Mouse (Mus musculus) skeletal muscle tissue, adult 2 months (tissue): ENCODE measurements at regions not wholly inside any gene's neighbourhood (a gene's known extent, or its start where the extent isn't known, plus 50 kb on each side); places are given as distances from the start of the nearest gene placed in this dataset.
A peak's percentile ranks its signal among the peaks of the same experiment; 100 is the strongest.
"Not testable (repeated sequence)": the region's sequence is repeated elsewhere in the genome, so short reads cannot be mapped to it uniquely, and the experiment has no call there.

Source experiments
- DNase-seq: peaks from one replicate; pipeline ENCODE4 v3.0.0-alpha.2; 2012; ENCODE audit warnings: low read depth, low spot score

DNA sequence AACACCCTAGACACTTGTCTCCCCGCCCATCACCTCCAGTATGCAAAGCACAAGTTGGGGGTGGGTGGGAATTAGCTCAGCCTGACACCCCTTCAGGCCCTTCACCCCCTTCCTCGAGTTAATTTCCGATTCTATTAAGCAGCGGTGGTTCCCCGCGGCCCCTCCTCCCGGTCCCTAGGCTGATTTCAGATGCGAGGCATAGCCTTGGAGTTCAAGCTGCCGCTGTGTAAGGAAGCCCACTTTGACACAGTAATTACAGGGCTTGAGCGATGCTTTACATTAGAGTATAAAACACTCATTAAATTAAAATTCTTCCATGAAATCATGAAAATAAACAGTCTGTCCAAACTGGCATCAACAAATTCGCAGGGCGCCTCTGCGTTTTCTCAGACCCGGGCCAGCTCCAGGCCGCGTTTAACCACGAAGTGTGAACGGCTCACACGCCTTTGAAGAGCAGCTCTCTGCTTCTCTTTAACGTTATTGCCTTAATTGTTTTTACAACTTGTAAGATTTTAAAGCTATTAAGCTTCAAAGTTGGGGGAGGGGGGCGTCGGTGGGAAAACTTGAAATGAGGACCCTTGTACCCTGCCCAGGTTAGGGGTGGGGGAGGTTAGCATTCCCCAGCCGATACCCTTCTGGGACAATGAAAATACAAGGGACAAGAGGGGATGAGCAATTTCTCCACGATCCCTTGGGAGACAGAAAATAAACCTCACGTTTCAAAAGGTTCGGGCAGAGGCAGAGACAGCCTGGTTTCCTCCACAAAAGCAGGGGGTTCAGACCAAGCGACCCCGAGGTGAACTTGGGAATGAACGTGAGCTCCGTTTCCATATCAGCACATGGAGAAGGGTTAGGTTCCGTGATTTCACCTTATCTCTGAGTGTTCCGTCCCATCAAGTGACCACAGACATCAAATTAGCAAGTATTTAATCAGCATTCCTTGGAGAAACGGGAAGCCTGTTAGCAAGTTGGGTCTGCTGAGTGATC lies 114.4 kb downstream of the Dicer1 start:
- DNase-seq = no peak

GRCm38 (mm10) chr12:104636474-104636873 lies 115.3 kb downstream of the Dicer1 start:
- DNase-seq = no peak

GRCm38 (mm10) chr12:104634818-104635217 lies 116.9 kb downstream of the Dicer1 start:
- DNase-seq = no peak

DNA sequence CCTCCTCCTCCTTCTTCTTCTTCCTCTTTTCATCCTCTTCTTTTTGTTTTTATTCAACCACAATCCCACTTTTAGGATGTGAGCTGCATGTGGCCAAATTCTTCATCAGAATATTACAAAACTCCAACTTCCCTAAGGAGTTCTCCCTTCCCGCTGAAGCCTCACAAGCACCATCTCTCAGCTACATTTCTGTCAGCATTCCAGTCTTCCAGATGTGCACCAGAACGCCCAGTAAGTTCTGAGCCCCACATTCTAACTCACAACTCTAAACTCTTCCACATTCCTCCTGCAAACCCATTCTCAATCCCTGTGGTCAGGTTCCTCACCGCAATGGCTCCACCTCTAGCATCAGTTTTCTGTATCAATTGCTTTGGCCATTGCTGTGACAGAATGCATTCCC lies 121.2 kb downstream of the Dicer1 start:
- DNase-seq = no peak

GRCm38 (mm10) chr12:104629449-104629848 lies 122.3 kb downstream of the Dicer1 start:
- no peak for DNase-seq

DNA sequence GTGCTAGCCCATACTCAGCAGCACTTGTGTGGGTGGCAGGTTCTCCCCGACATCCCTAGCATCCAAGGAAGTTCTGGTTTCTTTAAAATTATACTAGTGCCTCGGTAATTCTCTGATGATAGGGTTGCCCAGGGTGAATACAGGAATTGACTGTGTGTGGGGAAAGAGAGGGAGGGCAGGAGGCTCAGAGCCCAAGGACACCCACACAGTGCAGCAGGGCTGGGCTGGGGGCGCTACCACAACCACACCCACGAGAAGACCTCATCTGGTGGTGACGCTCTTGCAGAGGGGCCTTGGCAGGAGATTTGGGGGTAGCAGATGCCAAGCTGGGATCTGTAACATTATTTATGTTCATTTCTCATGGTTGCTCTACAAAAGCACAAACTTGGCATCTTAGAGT lies 125.7 kb downstream of the Dicer1 start:
- no peak for DNase-seq

DNA sequence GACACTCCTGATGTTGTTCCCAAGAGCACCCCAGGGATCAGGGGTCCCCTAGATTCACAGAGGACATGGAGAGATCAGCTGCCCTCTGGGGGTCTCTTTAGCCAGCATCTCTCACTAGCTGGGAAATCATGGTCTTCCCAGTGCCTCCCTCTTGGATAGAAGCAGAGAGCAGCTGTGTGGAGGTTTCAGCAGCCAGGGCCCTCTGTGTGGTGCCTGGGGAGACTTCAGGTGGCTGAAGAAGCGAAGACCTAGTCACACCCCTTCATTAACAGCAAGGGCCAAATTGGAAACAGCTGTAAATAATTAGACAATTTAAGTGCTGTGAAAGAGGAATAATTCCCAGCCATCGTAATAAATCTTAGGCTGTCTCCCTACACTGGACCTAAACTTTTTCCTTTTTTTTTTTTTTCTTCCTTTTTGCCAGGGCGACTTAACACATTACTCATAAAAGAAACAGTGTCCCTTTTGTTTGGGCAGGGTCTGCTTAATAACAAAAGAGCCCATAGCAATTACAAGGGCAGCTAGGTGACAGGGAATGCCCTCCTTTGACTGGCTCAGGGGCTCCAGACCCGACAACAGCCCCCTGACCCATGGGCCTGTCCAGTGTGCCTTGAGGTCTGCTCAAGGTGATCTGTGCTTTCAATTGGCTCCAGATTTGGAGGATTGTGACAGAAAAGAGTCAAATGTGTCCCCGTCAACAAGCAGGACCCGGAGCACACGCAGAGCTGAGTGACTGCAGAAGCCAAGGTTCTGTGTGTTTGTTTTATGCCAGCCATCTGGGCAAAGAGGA lies 127.7 kb downstream of the Dicer1 start:
- no peak for DNase-seq

DNA sequence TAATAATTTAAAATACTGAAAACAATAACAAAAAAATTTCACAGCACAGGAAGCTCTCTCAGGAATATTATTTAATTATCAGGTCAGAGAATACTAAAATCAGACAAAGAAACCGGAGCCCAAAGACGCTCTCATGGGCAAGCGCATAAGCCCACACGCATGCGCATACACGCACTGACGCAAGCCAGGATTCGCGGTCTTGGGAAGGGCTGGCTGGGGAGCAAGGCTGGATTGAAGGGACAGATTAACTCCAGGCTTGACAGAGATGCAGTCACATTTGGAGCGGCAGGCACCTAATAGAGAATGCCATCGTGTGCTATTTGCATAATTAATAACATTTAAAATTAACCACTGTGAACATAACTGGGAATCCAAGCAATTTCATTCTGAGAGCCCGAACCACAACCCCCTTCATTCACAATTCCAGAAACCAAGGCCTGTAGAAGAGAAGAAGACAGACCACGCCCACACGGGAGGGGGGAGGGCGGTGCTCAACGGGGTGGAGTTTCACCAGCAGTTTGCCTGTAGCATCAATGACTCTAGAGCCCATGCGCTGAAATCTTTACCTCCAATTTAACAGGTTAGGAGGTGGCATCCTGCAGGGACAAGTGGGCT lies 134.5 kb downstream of the Dicer1 start:
- peak; percentile 42 for DNase-seq

DNA sequence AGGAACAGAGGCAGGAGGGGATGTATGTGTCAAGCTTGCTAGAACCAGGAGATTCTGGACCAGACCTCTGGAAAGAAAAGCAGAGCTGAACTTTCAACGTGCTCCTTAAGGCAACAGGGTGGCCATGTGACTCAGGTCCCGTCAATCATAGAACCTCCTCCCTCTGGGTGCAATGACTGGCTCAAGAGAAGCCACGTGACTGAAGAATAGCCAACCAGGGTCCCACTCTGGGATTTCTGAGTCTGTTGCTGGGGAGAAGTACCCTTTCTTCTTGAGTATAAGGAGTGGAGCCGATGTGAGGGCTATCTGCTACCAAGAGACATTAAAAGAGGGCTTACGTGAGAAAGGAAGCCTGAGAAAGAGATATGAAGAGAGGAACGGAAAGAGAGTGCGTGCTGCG lies 137.5 kb downstream of the Dicer1 start:
- DNase-seq = no peak

DNA sequence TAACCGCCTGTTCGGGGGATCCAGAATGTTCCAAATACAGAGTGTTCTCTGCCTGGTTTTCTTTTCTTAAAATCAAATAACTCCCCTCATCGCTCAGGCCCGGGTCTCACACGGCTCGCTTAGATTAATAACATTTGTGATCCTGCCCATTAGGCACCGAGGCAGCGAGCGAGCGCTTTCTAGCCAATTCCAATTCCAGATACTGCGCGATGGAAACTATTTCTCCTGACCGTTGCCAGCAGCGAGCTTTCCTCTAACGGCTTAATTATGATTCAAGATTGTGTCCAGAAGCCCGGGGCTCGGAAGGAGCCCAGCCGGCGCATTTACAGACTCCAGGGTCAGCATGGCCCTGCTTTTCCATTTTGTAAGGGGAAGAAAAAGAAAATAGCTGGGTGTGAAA lies 136.6 kb upstream of the Gsc start:
- peak; percentile 31 for DNase-seq

GRCm38 (mm10) chr12:104608956-104609355 lies 135.8 kb upstream of the Gsc start:
- DNase-seq = not testable (repeated sequence)

DNA sequence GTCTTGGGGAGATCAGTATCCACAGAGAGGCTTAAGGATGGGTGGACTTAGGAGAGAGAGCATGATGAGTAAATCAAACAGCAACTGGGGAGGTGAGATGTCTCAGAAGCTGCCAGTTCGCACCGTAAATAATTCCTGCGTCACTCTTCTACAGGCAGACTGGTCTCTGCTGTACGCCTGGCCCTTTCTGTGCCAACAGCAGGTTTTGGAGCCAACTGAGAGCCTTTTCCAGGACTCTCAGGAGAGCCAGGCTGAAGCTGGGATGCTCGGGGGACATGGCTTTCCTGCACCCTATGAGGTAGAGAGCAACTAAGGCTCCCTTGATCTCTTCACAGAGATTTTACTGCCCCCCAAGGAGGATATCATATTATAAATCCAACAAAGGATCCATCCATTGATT lies 134.3 kb upstream of the Gsc start:
- no peak for DNase-seq

- DNase-seq = no peak
Measured at GRCm38 (mm10) chr12:104605535-104606399, 132.6 kb upstream of the Gsc start.

DNA sequence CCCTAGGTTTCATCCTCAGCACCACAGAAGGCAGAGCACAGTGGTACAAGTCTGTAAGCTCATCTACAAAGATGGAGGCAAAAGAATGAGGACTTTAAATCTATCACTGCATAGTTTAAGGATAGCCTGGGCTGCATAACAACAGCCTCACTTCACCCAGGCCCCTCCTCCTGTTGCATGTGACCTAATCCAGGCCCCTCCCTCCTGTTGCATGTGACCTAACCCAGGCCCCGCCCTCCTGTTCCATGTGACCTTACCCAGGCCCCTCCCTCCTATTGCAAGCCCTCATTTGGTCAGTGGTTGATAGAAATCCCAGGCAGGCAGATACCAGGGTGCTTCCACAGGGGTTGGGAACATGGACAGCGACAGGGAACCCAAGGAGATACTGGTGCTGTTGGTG lies 124.9 kb upstream of the Gsc start:
- no peak for DNase-seq

DNA sequence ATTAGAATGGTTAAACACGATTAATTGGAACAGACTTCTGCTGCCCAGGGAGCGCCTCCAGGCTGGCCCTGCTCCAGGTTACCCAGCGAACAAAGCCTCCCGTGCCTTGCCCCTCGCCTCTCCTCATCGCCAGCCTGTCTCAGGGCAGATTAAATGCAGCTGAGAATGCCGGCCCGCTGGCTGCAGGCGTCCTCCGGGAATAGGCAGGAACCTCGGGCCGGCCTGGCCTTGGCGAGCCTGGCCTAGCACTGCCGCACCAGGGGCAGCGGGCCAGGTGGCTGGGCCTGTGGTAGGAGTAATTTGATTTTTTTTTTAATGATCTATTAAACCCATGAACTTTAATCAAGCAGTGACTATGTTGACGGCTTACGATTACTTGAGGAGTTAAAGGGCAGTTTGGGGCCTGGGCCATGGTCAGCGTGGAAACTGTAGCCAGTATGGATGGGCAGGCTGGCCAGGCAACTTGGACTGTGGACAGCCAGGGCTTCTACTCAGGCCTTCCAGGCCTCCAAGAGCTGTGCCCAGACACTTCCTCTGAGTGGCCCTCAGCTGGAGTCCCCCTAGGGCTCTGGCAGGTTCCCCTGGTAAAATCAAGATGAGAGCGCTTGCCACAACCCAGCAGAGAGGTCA lies 120.5 kb upstream of the Gsc start:
- peak; percentile 44 for DNase-seq

GRCm38 (mm10) chr12:104592791-104593525 lies 119.8 kb upstream of the Gsc start:
- no peak for DNase-seq

DNA sequence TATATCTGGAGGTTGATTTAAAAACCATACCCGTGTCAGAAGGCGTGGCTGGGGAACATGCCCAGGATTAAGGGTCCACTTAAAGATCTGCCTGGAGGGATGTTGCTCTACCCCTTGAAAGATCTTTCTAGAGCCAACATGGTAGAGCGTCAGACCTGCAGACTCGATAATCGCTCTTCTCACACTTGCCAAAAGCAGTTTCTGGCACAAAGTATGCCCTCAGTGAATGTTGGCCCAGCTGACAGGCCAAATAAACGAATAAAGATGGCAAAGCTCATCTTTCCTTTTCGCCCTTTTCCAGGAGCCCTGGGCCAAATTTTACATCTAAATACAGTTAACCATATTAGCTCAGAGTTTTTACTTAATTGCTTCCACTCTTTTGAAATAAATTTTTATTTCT lies 118.4 kb upstream of the Gsc start:
- no peak for DNase-seq

DNA sequence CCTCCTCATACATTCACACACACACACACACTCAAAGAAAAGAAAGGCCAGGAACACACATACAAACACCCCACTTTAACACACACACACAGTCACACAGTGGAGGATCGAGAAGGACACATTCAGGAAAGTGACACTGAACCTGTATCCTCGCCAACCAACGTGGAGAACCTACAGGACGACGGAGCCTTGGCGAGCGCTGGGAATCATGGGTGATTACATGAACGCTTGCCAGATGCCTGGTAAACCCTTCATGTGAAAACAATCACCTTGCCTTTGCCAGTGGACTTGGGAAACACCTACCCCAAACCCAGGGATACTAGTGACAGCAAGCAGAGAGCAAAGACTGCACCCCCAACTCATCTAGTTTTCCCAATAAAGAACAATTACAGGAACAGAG lies 117.2 kb upstream of the Gsc start:
- no peak for DNase-seq

DNA sequence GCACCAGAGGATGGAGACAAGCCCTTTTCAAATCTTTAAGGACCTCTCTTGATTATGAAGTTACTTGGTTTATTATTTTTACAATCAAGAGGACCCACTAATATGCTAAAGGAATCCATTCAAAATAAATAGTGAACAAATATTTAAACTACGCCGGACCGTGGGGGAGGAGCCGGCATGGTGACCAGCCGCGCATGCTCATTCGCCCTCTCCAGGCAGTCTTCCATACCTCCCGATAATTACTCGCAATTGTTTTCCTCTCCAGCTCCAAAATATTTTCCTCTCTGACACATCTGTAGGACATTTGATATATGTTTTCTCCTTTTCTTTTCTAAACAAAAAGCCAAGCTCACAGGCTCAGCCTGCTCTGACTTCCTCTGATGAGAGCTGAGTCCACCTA lies 111.3 kb upstream of the Gsc start:
- no peak for DNase-seq

DNA sequence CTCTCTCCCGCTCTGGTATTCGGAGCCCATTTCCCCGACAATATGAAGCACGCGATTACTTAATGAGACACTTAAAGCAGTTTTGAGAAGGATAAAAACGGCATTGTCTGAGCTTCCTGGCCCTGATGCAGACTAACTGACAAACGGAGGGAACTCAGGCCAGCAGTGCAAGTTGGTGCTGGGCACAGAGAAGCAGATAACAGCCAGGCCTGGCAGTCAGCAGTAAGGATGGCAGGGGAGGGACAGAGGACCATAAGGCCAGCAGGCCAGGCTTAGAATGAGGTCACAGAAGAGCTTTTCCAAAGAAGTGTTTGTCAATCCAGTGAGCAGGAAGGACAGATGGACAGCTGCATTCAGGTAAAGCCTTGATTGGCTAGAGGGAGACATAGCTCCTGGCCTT lies 107.7 kb upstream of the Gsc start:
- DNase-seq = no peak
